Mouse (Mus musculus) gastrocnemius, postnatal 36 days (tissue): ENCODE measurements around the gene B2m. TPM values are rescaled to one million over a fixed set of nuclear protein-coding genes. Genes with fewer than 3 reads are reported as not detected.
A peak's percentile ranks its signal among the peaks of the same experiment; 100 is the strongest.
"Not testable (repeated sequence)": the region's sequence is repeated elsewhere in the genome, so short reads cannot be mapped to it uniquely, and the experiment has no call there.

Experiments
- DNase-seq, 2 experiments: peaks; one replicate each; pipeline ENCODE4 v3.0.0; 2022
- intact Hi-C: fragments of 180-260 bp; cut with DNase I; formaldehyde crosslinking; loops from one replicate; pipeline ENCODE4 v1.15.1; 2025
- long read RNA-seq, 2 experiments: library from polyadenylated mRNA; stranded (forward); transcript quantifications; one replicate each; pipeline ENCODE4 v2.0.0; 2021
- total RNA-seq, 2 experiments: library from RNA; stranded (reverse); gene quantifications; 2 replicates each; pipeline ENCODE4 v1.2.3; 2021

Gene B2m
- total RNA-seq, result 10 to 100 TPM; 61.2 to 75.7 TPM
- long read RNA-seq, experiment 1, transcript B2m-201 (4 exons, 860 nt), result major isoform, 65 of 70 reads
- long read RNA-seq, experiment 1, partial matches to known transcripts, result 5 of 70 reads
- long read RNA-seq, experiment 1, other reads (novel, unspliced or antisense), result 0 of 70 reads
- long read RNA-seq, experiment 2, transcript B2m-201 (4 exons, 860 nt), result major isoform, 67 of 67 reads
- long read RNA-seq, experiment 2, partial matches to known transcripts, result 0 of 67 reads
- long read RNA-seq, experiment 2, other reads (novel, unspliced or antisense), result 0 of 67 reads

GRCm38 (mm10) chr2:122147508-122148241, at the start of gene B2m:
TSS of gene B2m (plus strand) at chr2:122147686.
- DNase-seq, result peak; percentile 88 to 91
- intact Hi-C loops, result no loop called here

- intact Hi-C loops, DNase-seq: not testable (repeated sequence)
Observed at GRCm38 (mm10) chr2:122097686-122098085, 49.8 kb upstream of the B2m start.

- intact Hi-C loops, result no loop called here
- no peak for DNase-seq
Observed at GRCm38 (mm10) chr2:122102070-122102469, 45.4 kb upstream of the B2m start.

- intact Hi-C loops, result no loop called here
- DNase-seq, result no peak
Observed at GRCm38 (mm10) chr2:122108101-122108500, 39.4 kb upstream of the B2m start.

- intact Hi-C loops, result no loop called here
Observed at GRCm38 (mm10) chr2:122109714-122110113, 37.8 kb upstream of the B2m start.

GRCm38 (mm10) chr2:122116888-122117287, 30.6 kb upstream of the B2m start:
- intact Hi-C loops, result no loop called here

More at GRCm38 (mm10) chr2:122109714-122110113, 37.8 kb upstream of the B2m start:
- no peak for DNase-seq

GRCm38 (mm10) chr2:122117961-122118958, 29.2 kb upstream of the B2m start, which contains the start of gene Spg11:
TSS of gene Spg11 (minus strand) at chr2:122118386.
- DNase-seq, result peak; percentile 95 to 97
- intact Hi-C loops, result loop anchor here (2.0 kb wide), 1 partner anchor 41 kb away; no protein-coding TSS in a partner anchor

More at GRCm38 (mm10) chr2:122116888-122117287, 30.6 kb upstream of the B2m start:
- DNase-seq, result no peak

- intact Hi-C loops, result no loop called here
Observed at GRCm38 (mm10) chr2:122125680-122126572, 21.6 kb upstream of the B2m start.

GRCm38 (mm10) chr2:122126765-122127347, 20.6 kb upstream of the B2m start:
- intact Hi-C loops, result no loop called here
- no peak for DNase-seq

More at GRCm38 (mm10) chr2:122125680-122126572, 21.6 kb upstream of the B2m start:
- no peak for DNase-seq

GRCm38 (mm10) chr2:122127635-122128034, 19.9 kb upstream of the B2m start:
- DNase-seq, result no peak
- intact Hi-C loops, result no loop called here

- intact Hi-C loops, result no loop called here
- DNase-seq, result no peak
Observed at GRCm38 (mm10) chr2:122132078-122132477, 15.4 kb upstream of the B2m start.

- intact Hi-C loops, result no loop called here
- no peak for DNase-seq
Observed at GRCm38 (mm10) chr2:122132618-122133017, 14.9 kb upstream of the B2m start.

GRCm38 (mm10) chr2:122137839-122138465, 9.5 kb upstream of the B2m start:
- intact Hi-C loops, result no loop called here
- DNase-seq, result no peak

- no peak for DNase-seq
- intact Hi-C loops, result no loop called here
Observed at GRCm38 (mm10) chr2:122140815-122141214, 6.7 kb upstream of the B2m start.

- intact Hi-C loops, result no loop called here
- DNase-seq, result no peak
Observed at GRCm38 (mm10) chr2:122141332-122141967, 6.0 kb upstream of the B2m start.

- intact Hi-C loops, result no loop called here
Observed at GRCm38 (mm10) chr2:122143111-122143510, 4.4 kb upstream of the B2m start.

GRCm38 (mm10) chr2:122145756-122146155, 1.7 kb upstream of the B2m start:
- intact Hi-C loops, result no loop called here
- no peak for DNase-seq

More at GRCm38 (mm10) chr2:122143111-122143510, 4.4 kb upstream of the B2m start:
- no peak for DNase-seq

- intact Hi-C loops, result no loop called here
- no peak for DNase-seq
Observed at GRCm38 (mm10) chr2:122146687-122147086, 799 bp upstream of the B2m start.
